Mouse (Mus musculus): ENCODE results near the gene Hoxd3.

The Hoxd3 gene

GRCm38 (mm10) chr2:74711721-74712621 lies at the start of gene Hoxd3, which contains the start of gene Hoxd4:
Gene Hoxd3 (plus strand): TSS chr2:74711927.
Gene Hoxd4 (plus strand): TSS chr2:74711929.
- TF ChIP-seq GATA4 (IDR thresholded peaks at IDR 0.05; ENCODE audit: insufficient replicate concordance, low read length), result no peak

GRCm38 (mm10) chr2:74663291-74663925 lies 48.3 kb upstream of the Hoxd3 start:
- TF ChIP-seq GATA4 (IDR thresholded peaks at IDR 0.05; ENCODE audit: insufficient replicate concordance, low read length), result no peak

- TF ChIP-seq GATA4 (IDR thresholded peaks at IDR 0.05; ENCODE audit: insufficient replicate concordance, low read length), result no peak
Observed at GRCm38 (mm10) chr2:74666411-74666810, 45.3 kb upstream of the Hoxd3 start.

GRCm38 (mm10) chr2:74667191-74667841 lies 44.4 kb upstream of the Hoxd3 start:
- no peak for TF ChIP-seq GATA4 (IDR thresholded peaks at IDR 0.05; ENCODE audit: insufficient replicate concordance, low read length)

- no peak for TF ChIP-seq GATA4 (IDR thresholded peaks at IDR 0.05; ENCODE audit: insufficient replicate concordance, low read length)
Observed at GRCm38 (mm10) chr2:74667842-74668357, 43.8 kb upstream of the Hoxd3 start, which contains the start of gene Hoxd13. Gene Hoxd13 (plus strand): TSS chr2:74668310.

GRCm38 (mm10) chr2:74668370-74669229 lies 43.1 kb upstream of the Hoxd3 start:
- no peak for TF ChIP-seq GATA4 (IDR thresholded peaks at IDR 0.05; ENCODE audit: insufficient replicate concordance, low read length)

- TF ChIP-seq GATA4 (IDR thresholded peaks at IDR 0.05; ENCODE audit: insufficient replicate concordance, low read length), result no peak
Observed at GRCm38 (mm10) chr2:74669230-74669578, 42.5 kb upstream of the Hoxd3 start.

GRCm38 (mm10) chr2:74669650-74670235 lies 42.0 kb upstream of the Hoxd3 start:
- no peak for TF ChIP-seq GATA4 (IDR thresholded peaks at IDR 0.05; ENCODE audit: insufficient replicate concordance, low read length)

- no peak for TF ChIP-seq GATA4 (IDR thresholded peaks at IDR 0.05; ENCODE audit: insufficient replicate concordance, low read length)
Observed at GRCm38 (mm10) chr2:74670632-74671188, 41.0 kb upstream of the Hoxd3 start.

GRCm38 (mm10) chr2:74671847-74672246 lies 39.9 kb upstream of the Hoxd3 start:
- TF ChIP-seq GATA4 (IDR thresholded peaks at IDR 0.05; ENCODE audit: insufficient replicate concordance, low read length), result no peak

- TF ChIP-seq GATA4 (IDR thresholded peaks at IDR 0.05; ENCODE audit: insufficient replicate concordance, low read length), result no peak
Observed at GRCm38 (mm10) chr2:74672481-74673362, 39.0 kb upstream of the Hoxd3 start.

- TF ChIP-seq GATA4 (IDR thresholded peaks at IDR 0.05; ENCODE audit: insufficient replicate concordance, low read length), result no peak
Observed at GRCm38 (mm10) chr2:74673835-74674425, 37.8 kb upstream of the Hoxd3 start.
